Mouse (Mus musculus) liver, embryonic 16.5 days (tissue): ENCODE measurements around the gene Fxyd5. TPM values are rescaled to one million over a fixed set of nuclear protein-coding genes. Genes with fewer than 3 reads are reported as not detected.

Experiments
- ATAC-seq: fragments of 200-750 bp; cut with Nextera tagmentation; 2 replicates; pipeline ENCODE4 v1.8.0; 2017; ENCODE audit warnings: low read depth, mild to moderate bottlenecking, moderate number of reproducible peaks, moderate library complexity
- H3K27ac ChIP-seq: fragments of 300-500 bp; sonication (generic); 2 replicates; pipeline ENCODE4 v1.5.1; 2014; ENCODE audit warnings: mild to moderate bottlenecking, low read length
- H3K27me3 ChIP-seq: fragments of 300-500 bp; sonication (generic); 2 replicates; pipeline ENCODE4 v1.6.1; 2014; ENCODE audit warnings: low read depth, low read length, mixed read lengths; ENCODE audit not compliant: control insufficient read depth, insufficient read depth
- H3K36me3 ChIP-seq: fragments of 300-500 bp; sonication (generic); 2 replicates; pipeline ENCODE4 v1.6.1; 2014; ENCODE audit warnings: mild to moderate bottlenecking; ENCODE audit not compliant: control insufficient read depth, insufficient read depth
- H3K4me1 ChIP-seq: fragments of 300-500 bp; sonication (generic); 2 replicates; pipeline ENCODE4 v1.6.1; 2014; ENCODE audit warnings: low read depth, low read length, mixed read lengths; ENCODE audit not compliant: control insufficient read depth
- H3K4me2 ChIP-seq: fragments of 300-500 bp; sonication (generic); 2 replicates; pipeline ENCODE4 v1.6.1; 2014; ENCODE audit warnings: low read depth, low read length, mixed read lengths
- H3K4me3 ChIP-seq: fragments of 300-500 bp; sonication (generic); 2 replicates; pipeline ENCODE4 v1.5.1; 2014; ENCODE audit warnings: low read depth, mild to moderate bottlenecking, low read length
- H3K9ac ChIP-seq: fragments of 300-500 bp; sonication (generic); 2 replicates; pipeline ENCODE4 v1.6.1; 2014; ENCODE audit warnings: low read depth, low read length
- H3K9me3 ChIP-seq: fragments of 300-500 bp; sonication (generic); replicated peaks from 2 replicates; pipeline ENCODE4 v1.6.1; 2016; ENCODE audit warnings: low read length; ENCODE audit not compliant: control insufficient read depth
- WGBS: fragments of 180-500 bp; shearing (Covaris S2); extraction: QIAGEN DNeasy Blood & Tissue Kit; methylation state at CpG from one replicate; pipeline ENCODE4 v1.1.7; 2014; ENCODE audit not compliant: insufficient replicate concordance; 5-methylcytosine and 5-hydroxymethylcytosine counted together
- polyA plus RNA-seq: library from polyadenylated mRNA; unstranded; fragments of >200 nt; fragmentation: Nextera tagmentation; extraction: Ambion mirVana; gene quantifications from 2 replicates; pipeline ENCODE4 v1.2.1, GENCODE M21; 2015

Gene Fxyd5
- polyA plus RNA-seq, 1 experiment from 2014 or later = 22.4 TPM

- Histone ChIP-seq H3K4me2 (no peak overlapping the region), H3K9ac (no peak overlapping the region), H3K4me3 (no peak overlapping the region), H3K4me1 (no peaks in the 10 kb centered on the region), H3K36me3 (no peaks in the 10 kb centered on the region), H3K27me3 (no peaks in the 10 kb centered on the region), H3K9me3 (no peaks in the 10 kb centered on the region), H3K27ac (no peak overlapping the region)
- 41% methylated on average over 9 of the region's 9 CpGs for WGBS
- ATAC-seq = no peak
Observed at GRCm38 (mm10) chr7:31072326-31072725, 30.0 kb upstream of the Fxyd5 start.

DNA sequence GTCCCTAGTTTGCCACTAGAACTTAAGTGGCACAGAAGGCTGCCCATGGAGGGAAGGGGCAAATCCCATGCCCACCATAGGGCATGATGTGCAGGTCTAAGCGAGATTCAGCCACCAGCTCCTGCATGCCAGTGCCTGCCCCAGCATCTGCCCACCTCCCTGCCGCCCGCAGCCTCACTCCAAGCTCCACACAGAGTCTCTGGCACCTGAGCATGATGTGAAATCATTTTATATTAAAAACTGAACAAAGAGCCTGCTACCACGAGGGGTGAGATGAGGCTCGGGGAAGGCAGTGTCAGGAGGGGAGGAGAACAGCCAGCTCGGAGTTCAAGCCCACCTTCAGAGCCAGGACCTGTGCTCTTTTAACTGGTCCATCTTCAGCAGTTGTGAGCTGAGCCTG, 28.0 kb upstream of the Fxyd5 start:
- no peak for ATAC-seq
- no peaks in the 10 kb centered on the region for H3K4me1 ChIP-seq
- no peaks in the 10 kb centered on the region for H3K27me3 ChIP-seq
- no peak overlapping the region for H3K9ac ChIP-seq
- H3K4me3 ChIP-seq = no peak overlapping the region
- no peaks in the 10 kb centered on the region for H3K9me3 ChIP-seq
- H3K4me2 ChIP-seq = no peak overlapping the region
- 53% methylated on average over 6 of the region's 6 CpGs for WGBS
- no peaks in the 10 kb centered on the region for H3K36me3 ChIP-seq
- no peak overlapping the region for H3K27ac ChIP-seq

DNA sequence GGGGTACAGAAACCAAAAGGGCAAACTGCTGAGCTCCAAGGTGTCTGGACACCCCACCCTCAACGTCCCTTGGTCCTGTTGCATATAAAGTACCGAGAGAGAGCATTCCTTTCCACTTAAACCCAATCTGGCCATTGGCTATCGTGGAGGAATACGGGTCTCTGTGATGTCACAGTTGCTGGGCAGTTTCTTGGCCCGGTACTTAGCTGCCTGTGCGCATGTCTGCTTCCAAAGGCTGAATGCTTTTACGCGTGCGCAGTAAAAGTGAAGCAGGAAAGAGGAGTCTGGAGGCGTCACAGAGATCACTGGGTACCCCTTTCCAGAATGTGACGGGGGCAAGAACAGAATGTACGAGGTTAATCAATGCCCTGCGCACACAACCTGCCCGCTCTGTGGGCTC, 27.2 kb upstream of the Fxyd5 start:
- Histone ChIP-seq H3K4me3 (no peak overlapping the region), H3K4me1 (no peaks in the 10 kb centered on the region), H3K27ac (no peak overlapping the region), H3K36me3 (no peaks in the 10 kb centered on the region), H3K4me2 (no peak overlapping the region), H3K9ac (no peak overlapping the region), H3K27me3 (no peaks in the 10 kb centered on the region), H3K9me3 (no peaks in the 10 kb centered on the region)
- no peak for ATAC-seq
- 72% methylated on average over 14 of the region's 14 CpGs for WGBS

DNA sequence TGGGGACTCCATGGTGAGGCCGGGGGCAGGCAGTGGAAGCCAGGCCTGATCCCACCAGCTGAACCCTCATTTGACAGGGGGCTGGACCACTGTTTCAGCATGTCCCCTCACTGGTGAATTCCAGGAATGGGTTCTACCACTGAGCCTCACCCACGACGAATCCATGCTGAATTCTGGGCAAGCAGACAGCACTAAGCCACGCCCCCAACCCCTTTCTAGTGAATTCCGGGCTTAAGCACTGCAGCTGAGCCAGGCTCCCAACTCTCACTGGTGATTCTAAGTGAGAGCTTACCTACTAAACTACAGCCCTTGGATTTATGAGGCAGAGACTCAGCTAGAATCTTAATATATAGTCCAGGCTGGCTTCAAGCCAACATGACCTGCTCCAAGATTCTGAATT, 25.6 kb upstream of the Fxyd5 start:
- H3K27me3 ChIP-seq = no peaks in the 10 kb centered on the region
- no peak for ATAC-seq
- no peak overlapping the region for H3K4me3 ChIP-seq
- H3K36me3 ChIP-seq = no peaks in the 10 kb centered on the region
- no peak overlapping the region for H3K9ac ChIP-seq
- no peak overlapping the region for H3K4me2 ChIP-seq
- no peaks in the 10 kb centered on the region for H3K9me3 ChIP-seq
- no peak overlapping the region for H3K27ac ChIP-seq
- WGBS = 48% methylated on average over 5 of the region's 5 CpGs
- no peaks in the 10 kb centered on the region for H3K4me1 ChIP-seq

GRCm38 (mm10) chr7:31063074-31063560, 20.8 kb upstream of the Fxyd5 start:
- Histone ChIP-seq H3K27ac (no peak overlapping the region), H3K36me3 (no peaks in the 10 kb centered on the region), H3K4me3 (no peak overlapping the region), H3K9me3 (no peaks in the 10 kb centered on the region), H3K4me1 (no peaks in the 10 kb centered on the region), H3K9ac (no peak overlapping the region), H3K27me3 (no peaks in the 10 kb centered on the region), H3K4me2 (no peak overlapping the region)
- ATAC-seq = no peak
- 61% methylated on average over 12 of the region's 12 CpGs for WGBS

DNA sequence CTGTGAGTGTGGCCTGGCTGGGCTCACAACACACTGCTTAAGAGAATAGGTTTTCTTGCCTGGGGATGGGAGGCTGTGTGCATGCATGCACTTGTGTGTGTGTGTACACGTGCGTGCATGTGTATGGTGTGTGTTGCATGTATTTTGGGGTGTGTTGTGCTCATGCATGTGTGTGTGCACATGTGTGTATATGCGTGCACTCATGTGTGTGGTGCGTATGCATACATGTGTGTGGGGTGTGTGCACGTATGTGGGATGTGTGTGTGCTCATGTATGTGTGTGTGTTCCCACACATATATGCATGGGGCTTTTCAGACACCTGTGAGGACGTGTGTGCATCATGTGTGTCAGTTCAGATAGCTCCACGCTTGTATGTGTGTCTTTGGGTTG, 18.3 kb upstream of the Fxyd5 start:
- Histone ChIP-seq H3K36me3 (no peaks in the 10 kb centered on the region), H3K4me2 (no peak overlapping the region), H3K9ac (no peak overlapping the region), H3K4me1 (no peaks in the 10 kb centered on the region), H3K9me3 (no peaks in the 10 kb centered on the region), H3K27me3 (no peaks in the 10 kb centered on the region), H3K27ac (no peak overlapping the region), H3K4me3 (no peak overlapping the region)
- no peak for ATAC-seq
- WGBS = 67% methylated on average over 7 of the region's 7 CpGs

DNA sequence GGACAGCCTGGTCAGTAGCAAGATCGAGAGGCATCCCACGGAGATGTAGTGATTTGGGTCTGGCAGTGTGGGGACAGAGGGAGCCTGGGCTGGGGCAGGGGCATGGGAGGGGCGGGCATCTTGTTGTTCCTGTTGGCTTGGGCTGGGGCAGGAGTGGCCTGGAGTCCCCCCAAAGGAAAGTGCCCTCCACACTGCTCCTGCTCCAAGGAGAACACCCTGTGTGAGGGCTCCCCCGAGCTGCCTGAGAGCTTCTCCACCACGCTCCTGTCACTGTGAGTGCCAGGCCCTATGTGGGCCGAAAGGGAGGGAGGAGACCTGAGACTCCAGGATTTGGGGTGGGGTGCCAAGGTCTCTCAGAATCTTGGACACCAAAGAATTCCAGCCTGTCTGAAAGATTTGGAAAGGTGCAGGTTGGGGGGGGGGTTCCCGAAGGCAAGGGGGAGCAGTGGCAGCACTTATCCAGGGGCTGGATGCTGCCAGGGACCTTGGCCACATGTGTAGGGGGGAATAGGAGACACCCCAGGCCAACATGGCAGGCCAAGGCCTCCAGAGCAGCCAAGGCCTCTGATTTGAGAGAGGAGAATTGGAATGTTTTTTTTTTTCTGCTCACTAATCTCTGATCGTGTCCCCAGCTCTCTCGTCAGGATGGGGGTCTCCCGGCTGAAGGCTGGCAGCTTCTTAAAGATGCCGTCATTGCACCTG, 17.8 kb upstream of the Fxyd5 start:
- H3K4me1 ChIP-seq = no peaks in the 10 kb centered on the region
- 64% methylated on average over 11 of the region's 11 CpGs for WGBS
- ATAC-seq = no peak
- no peaks in the 10 kb centered on the region for H3K36me3 ChIP-seq
- H3K27me3 ChIP-seq = no peaks in the 10 kb centered on the region
- no peak overlapping the region for H3K9ac ChIP-seq
- H3K9me3 ChIP-seq = no peaks in the 10 kb centered on the region
- H3K4me2 ChIP-seq = no peak overlapping the region
- H3K27ac ChIP-seq = no peak overlapping the region
- H3K4me3 ChIP-seq = no peak overlapping the region

DNA sequence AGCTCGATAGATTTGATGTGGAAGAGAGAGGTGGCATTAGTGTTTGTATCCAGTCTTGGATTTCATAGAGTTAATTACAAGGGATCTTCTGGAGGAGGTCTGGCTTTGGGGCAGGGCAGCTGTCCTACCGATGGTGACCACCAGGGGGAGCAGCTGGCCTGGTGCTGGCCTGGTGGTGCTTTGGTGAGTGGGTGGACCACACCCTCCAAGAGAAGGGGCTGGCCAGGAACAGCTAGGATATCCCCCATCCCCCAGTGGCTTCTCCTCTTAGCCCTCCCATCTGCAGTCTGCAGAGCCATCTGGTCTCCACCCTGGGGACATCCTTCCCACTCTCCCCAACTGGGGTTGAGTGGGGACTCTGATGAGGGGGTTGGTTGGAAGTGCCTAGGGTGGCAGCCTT, 16.8 kb upstream of the Fxyd5 start, which contains the start of gene Lgi4:
Gene Lgi4, plus strand, starts transcription at position 235 of the 400 bp plus-strand sequence.
- Histone ChIP-seq H3K4me2 (no peak within 1 kb of the TSS), H3K4me3 (no peak within 1 kb of the TSS), H3K27ac (no peak within 1 kb of the TSS), H3K36me3 (no peaks in the 10 kb centered on the region), H3K27me3 (no peaks in the 10 kb centered on the region; the same call in 1 of the 2 replicates), H3K9me3 (no peaks in the 10 kb centered on the region), H3K4me1 (no peaks in the 10 kb centered on the region), H3K9ac (no peak within 1 kb of the TSS)
- WGBS = 2% methylated on average over 2 of the region's 2 CpGs
- ATAC-seq = no peak

GRCm38 (mm10) chr7:31058211-31058610, 15.9 kb upstream of the Fxyd5 start:
- WGBS = 67% methylated on average over 6 of the region's 6 CpGs

More at GRCm38 (mm10) chr7:31058211-31058610, 15.9 kb upstream of the Fxyd5 start:
- no peak overlapping the region for H3K9ac ChIP-seq
- H3K4me3 ChIP-seq = no peak overlapping the region
- peaks cover 3% of the 10 kb centered on the region for H3K27me3 ChIP-seq
- H3K4me2 ChIP-seq = no peak overlapping the region
- no peaks in the 10 kb centered on the region for H3K36me3 ChIP-seq
- peaks cover 2% of the 10 kb centered on the region; the same call in 1 of the 2 replicates for H3K4me1 ChIP-seq
- no peak for ATAC-seq
- no peak overlapping the region for H3K27ac ChIP-seq
- no peaks in the 10 kb centered on the region for H3K9me3 ChIP-seq
